Mouse (Mus musculus) E14TG2a.4 (cell line): ENCODE measurements around the gene Crisp2.

ENCODE experiments used
- CTCF ChIP-seq: conservative IDR thresholded peaks from 2 replicates; pipeline ENCODE4 v1.5.1; 2014; ENCODE audit warnings: low read length
- POU5F1 ChIP-seq: IDR thresholded peaks from 2 replicates; pipeline ENCODE4 v1.6.1; 2014; ENCODE audit warnings: low read length, borderline replicate concordance

- TF ChIP-seq CTCF = peak; percentile 31
- no peak for TF ChIP-seq POU5F1
These were observed 25.1 kb upstream of the Crisp2 start for GRCm38 (mm10) chr17:40831870-40832269.
